Mouse (Mus musculus) intestine, embryonic 14.5 days (tissue): ENCODE results near the gene Btbd11. TPM values are rescaled to one million over a fixed set of nuclear protein-coding genes. Genes with fewer than 3 reads are reported as not detected.

ENCODE experiments used
- ATAC-seq: fragments of 200-750 bp; cut with Nextera tagmentation; replicated peaks from 2 replicates; pipeline ENCODE4 v1.8.0; 2017; ENCODE audit warnings: low read depth, moderate number of reproducible peaks, moderate TSS enrichment, moderate library complexity; ENCODE audit not compliant: low FRiP score, low TSS enrichment
- DNase-seq: peaks from one replicate; pipeline ENCODE4 v3.0.0-alpha.2; 2018; ENCODE audit warnings: low spot score
- H3K27ac ChIP-seq: fragments of 300-500 bp; sonication (generic); 2 replicates; pipeline ENCODE4 v1.5.1; 2014; ENCODE audit warnings: low read depth, mild to moderate bottlenecking, control low read depth
- H3K27me3 ChIP-seq: fragments of 300-500 bp; sonication (generic); replicated peaks from 2 replicates; pipeline ENCODE4 v1.6.1; 2014; ENCODE audit warnings: low read length, control low read depth; ENCODE audit not compliant: control insufficient read depth, insufficient read depth
- H3K36me3 ChIP-seq: fragments of 300-500 bp; sonication (generic); 2 replicates; pipeline ENCODE4 v1.6.1; 2014; ENCODE audit warnings: low read length, control low read depth; ENCODE audit not compliant: control insufficient read depth, insufficient read depth
- H3K4me1 ChIP-seq: fragments of 300-500 bp; sonication (generic); replicated peaks from 2 replicates; pipeline ENCODE4 v1.6.1; 2014; ENCODE audit warnings: low read length, control low read depth, mixed read lengths; ENCODE audit not compliant: control insufficient read depth, insufficient read depth
- H3K4me2 ChIP-seq: fragments of 300-500 bp; sonication (generic); 2 replicates; pipeline ENCODE4 v1.6.1; 2014; ENCODE audit warnings: low read length
- H3K4me3 ChIP-seq: fragments of 300-500 bp; sonication (generic); 2 replicates; pipeline ENCODE4 v1.5.1; 2014; ENCODE audit warnings: low read depth, low read length, control low read depth, mixed read lengths
- H3K9ac ChIP-seq: fragments of 300-500 bp; sonication (generic); 2 replicates; pipeline ENCODE4 v1.6.1; 2014; ENCODE audit warnings: mild to moderate bottlenecking, low read length
- H3K9me3 ChIP-seq: fragments of 300-500 bp; sonication (generic); 2 replicates; pipeline ENCODE4 v1.6.1; 2016; ENCODE audit warnings: low read length, control low read depth; ENCODE audit not compliant: control insufficient read depth
- WGBS: fragments of 180-500 bp; shearing (Covaris S2); extraction: QIAGEN DNeasy Blood & Tissue Kit; methylation state at CpG from one replicate; pipeline ENCODE4 v1.1.7; 2014; 5-methylcytosine and 5-hydroxymethylcytosine counted together
- polyA plus RNA-seq: library from polyadenylated mRNA; unstranded; fragments of >200 nt; fragmentation: Nextera tagmentation; extraction: Ambion mirVana; gene quantifications from 2 replicates; pipeline ENCODE4 v1.2.1, GENCODE M21; 2014

The Btbd11 gene
- polyA plus RNA-seq, 1 experiment from 2014 or later: 2.0 TPM

- peak; percentile 53 for DNase-seq
- no peaks in the 10 kb centered on the region for H3K27me3 ChIP-seq
- no peak overlapping the region for H3K4me3 ChIP-seq
- no peaks in the 10 kb centered on the region for H3K9me3 ChIP-seq
- ATAC-seq: no peak
- H3K36me3 ChIP-seq: no peaks in the 10 kb centered on the region
- WGBS: 38% methylated on average over 6 of the region's 6 CpGs
- H3K27ac ChIP-seq: no peak overlapping the region
- H3K4me1 ChIP-seq: no peaks in the 10 kb centered on the region
- no peak overlapping the region for H3K4me2 ChIP-seq
- H3K9ac ChIP-seq: no peak overlapping the region
Observed at GRCm38 (mm10) chr10:85591986-85592385, 205.4 kb downstream of the Btbd11 start.

DNA sequence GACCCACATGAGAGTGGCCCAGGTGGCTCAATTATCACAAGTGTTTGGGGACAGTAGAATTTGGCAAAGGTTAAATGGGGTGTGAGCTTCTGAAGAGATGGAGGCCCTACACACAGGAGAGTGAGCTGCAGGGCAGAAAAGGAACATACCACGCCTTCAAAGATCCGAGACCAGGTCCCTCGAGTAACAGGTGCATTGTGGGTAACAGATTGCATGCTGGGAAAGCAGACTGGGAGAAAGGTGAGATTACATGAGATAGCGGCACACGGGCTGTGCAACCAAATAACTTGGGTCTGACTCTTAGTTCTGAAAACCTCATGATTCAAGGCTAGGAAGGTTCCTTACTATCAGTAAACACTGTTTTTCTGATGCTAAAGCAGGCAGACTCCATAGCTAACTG, 209.7 kb downstream of the Btbd11 start:
- Histone ChIP-seq H3K9ac (no peak overlapping the region), H3K27me3 (no peaks in the 10 kb centered on the region), H3K4me1 (no peaks in the 10 kb centered on the region; the same call in 1 of the 2 replicates), H3K27ac (no peak overlapping the region), H3K4me2 (no peak overlapping the region), H3K36me3 (no peaks in the 10 kb centered on the region), H3K4me3 (no peak overlapping the region), H3K9me3 (no peaks in the 10 kb centered on the region)
- ATAC-seq (no peak), DNase-seq (no peak)
- WGBS: 83% methylated on average over 5 of the region's 5 CpGs

GRCm38 (mm10) chr10:85598093-85598599, 211.5 kb downstream of the Btbd11 start:
- Histone ChIP-seq H3K27me3 (no peaks in the 10 kb centered on the region), H3K4me1 (no peaks in the 10 kb centered on the region; the same call in 1 of the 2 replicates), H3K4me2 (peak overlapping the region; percentile 97), H3K4me3 (peak overlapping the region; percentile 41), H3K36me3 (no peaks in the 10 kb centered on the region), H3K9ac (peak overlapping the region; percentile 42; the same call in 1 of the 2 replicates), H3K27ac (no peak overlapping the region), H3K9me3 (no peaks in the 10 kb centered on the region)
- ATAC-seq: peak; percentile 47; the same call in 1 of the 2 replicates
- peak; percentile 55 for DNase-seq
- 34% methylated on average over 9 of the region's 9 CpGs for WGBS

- Histone ChIP-seq H3K27me3 (no peaks in the 10 kb centered on the region), H3K27ac (no peak overlapping the region), H3K9me3 (no peaks in the 10 kb centered on the region), H3K4me1 (no peaks in the 10 kb centered on the region; the same call in 1 of the 2 replicates), H3K36me3 (no peaks in the 10 kb centered on the region), H3K4me3 (peak overlapping the region; percentile 41), H3K9ac (peak overlapping the region; percentile 42), H3K4me2 (peak overlapping the region; percentile 97)
- ATAC-seq (peak; percentile 76), DNase-seq (peak; percentile 78)
- WGBS: 2% methylated on average over 40 of the region's 41 CpGs
Observed at GRCm38 (mm10) chr10:85598603-85599542, 212.3 kb downstream of the Btbd11 start.

DNA sequence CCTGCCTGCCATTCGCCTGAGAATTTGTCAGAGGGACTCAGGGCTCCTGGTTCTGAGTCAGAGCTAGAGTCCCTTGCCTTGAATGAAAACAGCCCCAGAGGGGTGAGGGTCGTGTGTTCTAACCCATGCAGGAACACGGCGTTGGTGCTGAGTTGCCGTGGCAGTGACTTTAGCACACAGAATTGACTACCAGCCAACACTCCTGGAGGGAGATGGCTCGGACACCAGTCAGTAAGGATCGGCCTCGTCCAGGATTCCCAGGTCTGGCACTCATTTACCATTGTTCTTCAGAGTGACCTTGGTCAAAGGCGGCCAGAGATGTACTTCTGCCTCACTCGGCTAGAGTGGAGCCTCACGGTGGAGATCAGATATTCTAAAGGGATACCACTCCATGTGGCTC, 215.9 kb downstream of the Btbd11 start:
- no peaks in the 10 kb centered on the region for H3K27me3 ChIP-seq
- H3K9me3 ChIP-seq: no peaks in the 10 kb centered on the region
- H3K4me3 ChIP-seq: no peak overlapping the region
- WGBS: 88% methylated on average over 11 of the region's 11 CpGs
- no peak overlapping the region for H3K9ac ChIP-seq
- no peaks in the 10 kb centered on the region; the same call in 1 of the 2 replicates for H3K4me1 ChIP-seq
- no peaks in the 10 kb centered on the region for H3K36me3 ChIP-seq
- no peak overlapping the region for H3K27ac ChIP-seq
- ATAC-seq (no peak), DNase-seq (no peak)
- no peak overlapping the region for H3K4me2 ChIP-seq

DNA sequence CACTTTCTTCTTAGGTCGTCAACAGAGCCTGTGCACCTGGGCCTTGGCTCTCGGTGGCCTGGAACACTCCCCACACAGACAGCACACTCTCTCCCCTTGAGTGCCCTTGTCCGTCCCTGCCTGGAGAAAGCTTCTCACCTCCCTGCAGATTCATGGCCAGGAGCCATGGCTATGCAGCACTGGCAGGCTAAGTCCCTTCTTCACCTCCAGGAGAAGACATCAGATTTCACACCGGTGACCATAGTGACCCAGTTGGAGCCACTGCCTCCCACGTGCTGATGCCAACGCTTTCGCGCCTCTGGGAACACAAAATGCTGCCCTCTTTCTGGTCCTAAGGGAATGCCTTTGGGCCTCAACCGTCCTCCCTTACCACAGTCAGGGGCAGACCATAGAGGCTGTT, 217.9 kb downstream of the Btbd11 start:
- Histone ChIP-seq H3K4me1 (no peaks in the 10 kb centered on the region), H3K27me3 (no peaks in the 10 kb centered on the region), H3K27ac (no peak overlapping the region), H3K4me2 (no peak overlapping the region), H3K36me3 (no peaks in the 10 kb centered on the region), H3K9ac (no peak overlapping the region), H3K9me3 (no peaks in the 10 kb centered on the region), H3K4me3 (no peak overlapping the region)
- ATAC-seq: no peak
- no peak for DNase-seq
- 74% methylated on average over 9 of the region's 9 CpGs for WGBS

DNA sequence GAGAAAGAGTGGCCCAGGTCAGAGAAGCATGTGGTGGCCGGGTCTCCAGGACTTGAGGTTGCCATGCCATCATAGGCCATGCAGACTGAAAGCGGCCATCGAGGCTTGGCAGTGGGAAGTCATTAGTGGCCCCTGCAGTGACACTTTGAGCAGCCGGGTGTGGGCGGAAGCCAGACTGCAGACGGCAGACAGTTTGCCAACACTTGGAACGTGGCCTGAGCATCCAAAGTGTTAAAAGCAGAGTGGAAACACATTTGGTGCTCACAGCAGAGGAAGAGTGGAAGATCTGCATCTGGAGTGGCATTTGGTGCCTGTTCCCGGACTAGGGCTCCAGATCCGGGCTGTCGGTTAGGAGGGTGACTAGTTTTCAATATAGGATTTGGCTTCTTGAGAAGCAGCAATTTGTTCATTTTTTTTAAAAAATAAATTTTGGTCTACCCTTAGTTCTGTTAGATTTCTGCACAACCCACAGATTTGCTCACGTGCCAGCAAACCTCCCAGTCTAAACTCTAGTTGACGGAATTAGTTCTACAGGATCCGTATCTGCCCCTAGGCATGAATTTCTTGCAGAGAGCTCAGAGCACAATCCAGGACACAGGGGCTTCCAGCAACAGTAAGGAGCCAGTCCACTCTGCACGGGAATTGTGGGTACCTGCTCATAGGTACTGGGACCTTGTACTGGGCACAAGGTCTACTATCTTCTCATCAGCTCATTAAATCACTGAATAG, 222.1 kb downstream of the Btbd11 start:
- no peaks in the 10 kb centered on the region for H3K4me1 ChIP-seq
- ATAC-seq (no peak), DNase-seq (no peak)
- H3K9me3 ChIP-seq: no peaks in the 10 kb centered on the region
- no peak overlapping the region for H3K4me3 ChIP-seq
- H3K9ac ChIP-seq: no peak overlapping the region
- no peak overlapping the region for H3K4me2 ChIP-seq
- H3K27me3 ChIP-seq: no peaks in the 10 kb centered on the region
- H3K27ac ChIP-seq: no peak overlapping the region
- no peaks in the 10 kb centered on the region for H3K36me3 ChIP-seq
- 88% methylated on average over 14 of the region's 14 CpGs for WGBS

DNA sequence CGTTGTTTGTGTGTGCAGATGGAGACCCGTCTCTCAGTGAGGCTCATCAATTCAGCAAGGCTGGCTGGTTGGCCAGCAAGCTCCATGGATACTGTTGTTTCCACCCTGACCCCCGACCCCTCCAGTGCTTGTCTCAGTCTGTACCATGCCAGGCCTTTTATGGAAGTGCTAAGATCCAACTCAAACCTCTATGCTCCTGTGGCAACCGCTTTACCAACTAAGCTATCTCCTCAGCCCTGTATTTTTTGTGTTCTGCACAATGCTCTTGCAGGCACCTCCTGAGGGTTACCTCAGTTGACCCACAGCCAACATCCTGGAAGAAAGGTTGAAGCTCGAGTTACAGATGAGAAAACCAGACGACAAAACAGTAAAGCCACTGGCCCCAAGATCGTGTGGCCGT, 230.5 kb downstream of the Btbd11 start:
- Histone ChIP-seq H3K4me3 (no peak overlapping the region), H3K4me1 (no peaks in the 10 kb centered on the region), H3K27me3 (no peaks in the 10 kb centered on the region), H3K9ac (no peak overlapping the region), H3K27ac (no peak overlapping the region), H3K4me2 (no peak overlapping the region), H3K36me3 (no peaks in the 10 kb centered on the region), H3K9me3 (no peaks in the 10 kb centered on the region)
- ATAC-seq (no peak), DNase-seq (no peak)
- WGBS: 66% methylated on average over 8 of the region's 8 CpGs
